Mouse (Mus musculus): ENCODE data around the gene Psmd11. TPM values are rescaled to one million over a fixed set of nuclear protein-coding genes. Genes with fewer than 3 reads are reported as not detected.

Gene Psmd11
- polyA plus RNA-seq, 1 experiment from 2014 or later, result 311 TPM

DNA sequence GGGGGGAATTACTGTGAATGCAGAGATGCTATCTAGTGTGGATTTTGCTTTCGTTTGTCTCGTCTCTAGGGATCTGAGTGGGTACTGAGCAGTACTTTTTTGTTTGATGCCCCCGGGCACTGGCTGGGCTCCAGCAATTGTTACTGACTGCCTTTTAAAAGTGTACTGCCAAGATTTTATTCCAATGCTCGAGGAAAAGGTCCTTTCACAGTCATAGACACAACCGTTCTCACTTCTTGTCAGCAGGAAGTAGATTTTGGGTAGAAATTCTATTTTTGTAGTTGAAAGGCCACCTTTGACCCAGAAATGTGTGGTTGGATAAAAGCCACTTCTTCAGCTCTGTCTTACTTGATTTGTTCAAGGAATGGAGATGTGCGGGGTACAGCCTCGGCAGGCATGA, 85.4 kb downstream of the Psmd11 start:
- no peak overlapping the region for H3K27ac ChIP-seq
- no peaks in the 10 kb centered on the region for H3K9me3 ChIP-seq
- no peaks in the 10 kb centered on the region for H3K36me3 ChIP-seq
- no peak for ATAC-seq (ENCODE audit: borderline replicate concordance, extremely low read depth, low FRiP score, low TSS enrichment)
- 36% methylated on average over 7 of the region's 7 CpGs for WGBS
- H3K4me2 ChIP-seq, result no peak overlapping the region
- H3K4me1 ChIP-seq, result 0 out of 2 replicates have a peak, but pooled peaks cover 6% of the 10 kb centered on the region
- H3K9ac ChIP-seq, result no peak overlapping the region
- H3K27me3 ChIP-seq, result no peaks in the 10 kb centered on the region
- no peak overlapping the region for H3K4me3 ChIP-seq

DNA sequence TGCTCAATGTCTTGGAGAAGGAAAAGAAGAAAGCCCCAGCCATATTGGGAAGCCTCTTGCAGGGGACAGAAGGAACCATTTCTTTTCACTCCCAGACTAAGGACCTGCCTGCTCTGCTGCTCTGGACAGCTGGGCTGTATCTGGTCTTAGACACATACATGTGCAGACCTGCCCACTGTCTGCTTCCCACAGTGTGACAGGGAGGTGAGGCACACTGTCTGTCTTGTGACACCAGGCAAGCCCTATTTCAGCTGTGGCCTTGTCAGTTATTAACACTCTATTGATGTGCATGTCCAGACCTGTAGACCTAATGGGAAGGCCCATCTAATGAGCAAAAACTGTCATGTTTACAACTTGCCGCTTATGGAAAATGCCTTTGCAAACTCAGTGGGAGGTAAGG, 86.9 kb downstream of the Psmd11 start:
- Histone ChIP-seq H3K36me3 (no peaks in the 10 kb centered on the region), H3K9me3 (no peaks in the 10 kb centered on the region), H3K4me1 (no peaks in the 10 kb centered on the region), H3K4me2 (no peak overlapping the region), H3K27me3 (no peaks in the 10 kb centered on the region), H3K27ac (no peak overlapping the region), H3K9ac (no peak overlapping the region), H3K4me3 (no peak overlapping the region)
- 34% methylated on average over 1 of the region's 1 CpGs for WGBS
- no peak for ATAC-seq (ENCODE audit: borderline replicate concordance, extremely low read depth, low FRiP score, low TSS enrichment)

- Histone ChIP-seq H3K27me3 (no peaks in the 10 kb centered on the region), H3K4me3 (no peak overlapping the region), H3K27ac (no peak overlapping the region), H3K9me3 (no peaks in the 10 kb centered on the region), H3K4me1 (no peaks in the 10 kb centered on the region), H3K4me2 (no peak overlapping the region), H3K36me3 (no peaks in the 10 kb centered on the region), H3K9ac (no peak overlapping the region)
- ATAC-seq (ENCODE audit: borderline replicate concordance, extremely low read depth, low FRiP score, low TSS enrichment), result no peak
- WGBS, result 78% methylated on average over 8 of the region's 8 CpGs
Observed at GRCm38 (mm10) chr11:80515895-80516294, 87.5 kb downstream of the Psmd11 start.

- peaks cover 7% of the 10 kb centered on the region for H3K4me1 ChIP-seq
- no peak overlapping the region for H3K4me2 ChIP-seq
- H3K36me3 ChIP-seq, result no peaks in the 10 kb centered on the region
- H3K27ac ChIP-seq, result no peak overlapping the region
- no peaks in the 10 kb centered on the region for H3K9me3 ChIP-seq
- no peak overlapping the region for H3K4me3 ChIP-seq
- H3K9ac ChIP-seq, result no peak overlapping the region
- 47% methylated on average over 9 of the region's 9 CpGs for WGBS
- ATAC-seq (ENCODE audit: borderline replicate concordance, extremely low read depth, low FRiP score, low TSS enrichment), result no peak
- no peaks in the 10 kb centered on the region for H3K27me3 ChIP-seq
Observed at GRCm38 (mm10) chr11:80518421-80519367, 90.3 kb downstream of the Psmd11 start.

DNA sequence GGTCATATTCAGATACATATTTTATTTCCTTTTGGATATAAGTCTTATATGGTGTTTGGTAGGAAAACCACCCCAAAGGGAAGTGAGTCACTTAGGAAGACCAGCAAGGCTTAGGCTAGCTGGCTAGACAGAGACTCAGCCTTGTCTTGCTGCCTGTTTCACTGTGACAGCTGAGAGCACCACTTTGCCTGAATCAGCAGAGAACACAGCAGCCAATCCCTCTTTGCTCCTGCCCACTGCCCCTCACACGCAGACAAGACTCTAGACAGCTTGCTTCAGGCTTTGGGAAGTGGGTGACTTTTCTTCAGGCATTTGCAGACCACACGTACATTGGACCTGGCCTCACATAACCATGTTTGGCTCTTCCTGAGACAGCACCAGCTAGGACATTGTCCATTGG, 92.7 kb downstream of the Psmd11 start:
- ATAC-seq (ENCODE audit: borderline replicate concordance, extremely low read depth, low FRiP score, low TSS enrichment), result no peak
- Histone ChIP-seq H3K9me3 (no peaks in the 10 kb centered on the region), H3K27me3 (no peaks in the 10 kb centered on the region), H3K4me3 (no peak overlapping the region), H3K4me2 (no peak overlapping the region), H3K36me3 (no peaks in the 10 kb centered on the region), H3K9ac (no peak overlapping the region), H3K27ac (no peak overlapping the region), H3K4me1 (peaks cover 7% of the 10 kb centered on the region)
- 58% methylated on average over 2 of the region's 2 CpGs for WGBS

Other genes starting within 250 kb of the Psmd11 start
- 9.6 and 11.7 TPM in 2 replicates for gene Rnf135, start 244.8 kb upstream of the Psmd11 start, polyA plus RNA-seq (2015; fragmentation: Nextera tagmentation; extraction: Ambion mirVana)
- 51.6 and 54.1 TPM in 2 replicates for gene Rhot1, start 219.6 kb upstream of the Psmd11 start, polyA plus RNA-seq (2015; fragmentation: Nextera tagmentation; extraction: Ambion mirVana)
- gene Rhbdl3, start 127.7 kb upstream of the Psmd11 start, polyA plus RNA-seq (2015; fragmentation: Nextera tagmentation; extraction: Ambion mirVana), result 1.5 and 2.4 TPM in 2 replicates
- gene 5730455P16Rik, start 50.6 kb upstream of the Psmd11 start, polyA plus RNA-seq (2015; fragmentation: Nextera tagmentation; extraction: Ambion mirVana), result 16.8 and 18.2 TPM in 2 replicates
- 218 and 226 TPM in 2 replicates for gene Zfp207, start 45.3 kb upstream of the Psmd11 start, polyA plus RNA-seq (2015; fragmentation: Nextera tagmentation; extraction: Ambion mirVana)
- 0.81 and 1.2 TPM in 2 replicates for gene Cdk5r1, start 48.4 kb downstream of the Psmd11 start, polyA plus RNA-seq (2015; fragmentation: Nextera tagmentation; extraction: Ambion mirVana)

All from lung, embryonic 15.5 days (tissue).